Mouse (Mus musculus): ENCODE results near the gene Nckipsd.

DNA sequence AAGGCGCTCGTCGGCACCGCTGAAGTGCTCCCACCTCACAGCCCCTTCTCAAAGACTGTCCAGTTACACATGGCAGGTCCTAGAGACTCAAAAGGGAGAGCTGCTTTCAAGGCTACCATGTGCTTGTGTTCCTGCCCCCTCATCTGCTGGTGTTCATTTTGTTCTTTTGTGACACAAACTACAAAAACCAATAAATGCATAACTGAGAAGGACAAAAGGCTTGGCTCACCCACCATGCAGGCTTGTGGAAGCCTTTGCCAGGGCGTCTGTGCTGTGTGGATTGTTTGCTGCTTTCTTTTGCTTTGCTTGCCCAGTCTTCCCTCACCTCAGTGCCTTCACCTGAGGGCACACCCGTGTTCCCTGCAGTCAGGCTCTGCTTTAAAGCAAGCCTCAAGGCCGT, 10.7 kb upstream of the Nckipsd start:
- TF ChIP-seq ZNF384 (IDR thresholded peaks at IDR 0.05; ENCODE audit: low read depth, low read length) (no peak), CHD2 (IDR thresholded peaks at IDR 0.05; ENCODE audit: low read depth, low read length) (no peak), MAFK (IDR thresholded peaks at IDR 0.05; ENCODE audit: insufficient read depth, low read depth, low read length) (no peak), ZC3H11A (IDR thresholded peaks at IDR 0.05; ENCODE audit: borderline replicate concordance, low read depth, low read length) (no peak)
